Mouse (Mus musculus) forebrain, embryonic 14.5 days (tissue): ENCODE results near the gene Prm3. TPM values are rescaled to one million over a fixed set of nuclear protein-coding genes. Genes with fewer than 3 reads are reported as not detected.

Source experiments
- ATAC-seq: fragments of 200-750 bp; cut with Nextera tagmentation; 2 replicates; pipeline ENCODE4 v1.8.0; 2017; ENCODE audit warnings: mild to moderate bottlenecking, moderate library complexity
- DNase-seq: peaks from one replicate; pipeline ENCODE4 v3.0.0-alpha.2; 2015; ENCODE audit warnings: low spot score
- H3K27ac ChIP-seq: fragments of 300-500 bp; sonication (generic); 2 replicates; pipeline ENCODE4 v1.5.1; 2014; ENCODE audit warnings: low read depth, mild to moderate bottlenecking, control low read depth, low read length, moderate library complexity
- H3K27me3 ChIP-seq: fragments of 300-500 bp; sonication (generic); replicated peaks from 2 replicates; pipeline ENCODE4 v1.6.1; 2014; ENCODE audit warnings: low read length, control low read depth, mixed read lengths; ENCODE audit not compliant: control insufficient read depth, insufficient read depth
- H3K36me3 ChIP-seq: fragments of 300-500 bp; sonication (generic); 2 replicates; pipeline ENCODE4 v1.6.1; 2014; ENCODE audit warnings: low read length, control low read depth; ENCODE audit not compliant: control insufficient read depth, insufficient read depth
- H3K4me1 ChIP-seq: fragments of 300-500 bp; sonication (generic); 2 replicates; pipeline ENCODE4 v1.6.1; 2014; ENCODE audit warnings: antibody characterized with exemption, low read length, control low read depth; ENCODE audit not compliant: control insufficient read depth, insufficient read depth
- H3K4me2 ChIP-seq: fragments of 300-500 bp; sonication (generic); 2 replicates; pipeline ENCODE4 v1.6.1; 2014; ENCODE audit warnings: mild to moderate bottlenecking, control low read depth, low read length
- H3K4me3 ChIP-seq: fragments of 300-500 bp; sonication (generic); 2 replicates; pipeline ENCODE4 v1.5.1; 2014; ENCODE audit warnings: low read depth, low read length, control low read depth
- H3K9ac ChIP-seq: fragments of 300-500 bp; sonication (generic); 2 replicates; pipeline ENCODE4 v1.6.1; 2014; ENCODE audit warnings: mild to moderate bottlenecking, low read length, control low read depth, moderate library complexity
- H3K9me3 ChIP-seq: fragments of 300-500 bp; sonication (generic); replicated peaks from 2 replicates; pipeline ENCODE4 v1.6.1; 2016; ENCODE audit warnings: low read length, control low read depth, mixed read lengths; ENCODE audit not compliant: control insufficient read depth
- WGBS: fragments of 180-500 bp; shearing (Covaris S2); extraction: QIAGEN DNeasy Blood & Tissue Kit; methylation state at CpG from one replicate; pipeline ENCODE4 v1.1.7; 2014; 5-methylcytosine and 5-hydroxymethylcytosine counted together
- polyA plus RNA-seq: library from polyadenylated mRNA; unstranded; fragments of >200 nt; fragmentation: Nextera tagmentation; extraction: Ambion mirVana; gene quantifications from 2 replicates; pipeline ENCODE4 v1.2.1, GENCODE M21; 2014

The Prm3 gene
- polyA plus RNA-seq, 1 experiment from 2014 or later, result not detected

DNA sequence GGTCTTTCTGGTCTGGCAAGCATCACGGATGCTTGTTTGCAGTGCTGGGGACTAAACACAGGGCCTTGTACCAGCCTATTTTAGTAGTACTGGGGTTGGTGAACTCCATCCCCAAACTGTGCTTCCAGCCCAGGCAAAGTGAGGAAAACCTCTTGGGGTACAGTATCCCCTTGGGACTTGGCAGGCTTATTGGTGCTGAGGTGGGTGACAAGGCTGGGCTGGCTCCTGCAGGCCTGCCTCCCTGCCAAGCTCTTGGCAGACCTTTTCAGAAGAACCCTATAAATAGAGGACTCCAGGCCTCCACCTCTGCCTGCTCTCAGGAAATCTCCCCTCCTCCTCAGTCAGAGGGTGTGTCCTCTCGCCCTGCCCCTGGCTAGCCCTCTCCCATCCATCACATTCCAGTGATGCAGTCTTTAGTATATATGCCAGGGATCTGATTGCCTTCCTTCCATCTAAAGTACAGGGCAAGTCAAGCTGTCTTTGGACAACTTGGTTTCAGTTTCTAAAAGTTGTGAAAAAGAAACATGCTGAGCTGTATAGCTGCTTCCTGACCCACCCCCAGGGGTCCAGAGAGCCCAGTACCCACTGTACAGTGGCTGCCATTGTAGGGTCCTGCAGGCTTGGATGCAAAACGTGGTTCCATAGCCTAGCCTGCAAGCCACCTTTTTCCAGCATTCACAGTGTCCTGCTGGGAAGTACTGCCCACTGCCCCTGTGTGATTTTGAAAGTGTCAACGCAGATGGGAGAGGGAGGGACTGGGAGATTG, 3.7 kb downstream of the Prm3 start:
- no peak for ATAC-seq
- Histone ChIP-seq H3K4me3 (no peak overlapping the region), H3K4me1 (0 out of 2 replicates have a peak, but pooled peaks cover 3% of the 10 kb centered on the region), H3K27me3 (0 out of 2 replicates have a peak, but pooled peaks cover 9% of the 10 kb centered on the region), H3K36me3 (no peaks in the 10 kb centered on the region), H3K9ac (no peak overlapping the region), H3K4me2 (0 out of 2 replicates have a peak overlapping the region, but pooled peaks have one; percentile 97), H3K27ac (no peak overlapping the region), H3K9me3 (no peaks in the 10 kb centered on the region)
- no peak for DNase-seq
- 64% methylated on average over 4 of the region's 4 CpGs for WGBS

DNA sequence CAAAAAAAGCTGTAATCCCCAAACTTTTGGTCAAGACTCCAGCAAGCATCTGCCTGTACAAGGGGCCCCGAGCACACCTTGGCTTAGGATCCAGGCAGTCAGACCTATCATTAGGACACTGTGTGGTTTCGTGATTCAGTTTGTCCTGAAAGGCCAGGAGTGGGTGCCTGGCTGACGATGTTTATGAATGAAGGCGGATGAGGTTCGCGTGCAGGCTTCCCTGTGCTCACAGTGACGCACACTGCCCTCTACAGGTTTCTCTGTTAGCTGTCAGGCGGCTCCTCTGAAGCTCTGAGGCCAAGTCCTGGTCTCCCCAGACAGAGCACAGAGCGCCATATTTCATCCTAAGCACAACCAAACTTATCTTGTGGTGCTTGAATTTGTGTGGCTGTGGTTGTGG, 4.4 kb downstream of the Prm3 start:
- peak overlapping the region; percentile 97 for H3K4me2 ChIP-seq
- H3K9ac ChIP-seq, result peak overlapping the region; percentile 67
- H3K4me1 ChIP-seq, result 0 out of 2 replicates have a peak, but pooled peaks cover 3% of the 10 kb centered on the region
- H3K9me3 ChIP-seq, result no peaks in the 10 kb centered on the region
- peak; percentile 51 for ATAC-seq
- no peaks in the 10 kb centered on the region for H3K36me3 ChIP-seq
- 3% methylated on average over 9 of the region's 9 CpGs for WGBS
- peak overlapping the region; percentile 50 for H3K4me3 ChIP-seq
- 0 out of 2 replicates have a peak, but pooled peaks cover 9% of the 10 kb centered on the region for H3K27me3 ChIP-seq
- peak; percentile 95 for DNase-seq
- H3K27ac ChIP-seq, result peak overlapping the region; percentile 70; the same call in 1 of the 2 replicates

DNA sequence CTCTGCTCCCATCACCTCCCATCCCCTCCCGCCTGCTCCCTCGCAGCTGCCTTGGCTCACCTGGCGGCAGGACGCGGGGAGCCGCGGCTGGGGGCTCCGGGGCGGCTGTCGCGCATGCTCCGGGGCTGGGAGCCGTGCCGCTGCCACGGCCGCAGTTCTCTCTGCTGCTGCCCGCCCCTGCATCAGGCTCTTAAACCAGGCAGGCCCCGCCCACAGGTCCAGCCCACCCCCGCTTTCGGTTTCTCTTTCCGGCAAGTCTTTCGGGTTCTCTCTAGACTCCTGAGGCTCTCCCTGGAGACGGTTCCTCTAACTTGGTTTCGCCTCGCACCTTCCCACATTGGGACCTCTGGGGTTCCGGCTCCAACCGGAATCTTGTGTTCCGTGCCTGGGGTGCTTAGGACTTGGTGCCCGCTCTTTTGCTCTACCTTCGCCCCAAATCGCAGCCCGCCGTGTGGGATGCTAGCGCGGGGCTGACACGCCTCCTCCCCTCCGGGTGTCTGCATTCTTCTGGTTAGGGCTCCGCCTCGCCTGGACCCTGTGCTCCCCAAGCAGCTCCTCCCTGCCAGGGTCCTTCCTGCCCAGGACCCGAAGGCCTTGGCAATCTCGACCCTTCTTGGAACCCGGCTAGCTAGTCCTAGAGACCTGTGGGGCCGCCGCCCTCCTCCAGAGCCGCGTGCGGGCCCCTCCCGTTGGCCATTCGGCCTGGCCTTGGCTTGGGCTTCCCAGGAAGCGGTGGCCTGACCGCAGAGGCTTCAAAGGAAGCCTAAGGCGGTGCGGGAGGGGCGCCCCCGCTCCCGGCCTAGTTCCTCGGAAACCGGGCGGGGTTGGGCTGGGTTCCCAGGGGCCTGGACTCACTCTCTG, 5.1 kb downstream of the Prm3 start, which contains the start of gene Socs1:
Socs1 (minus strand) TSS at position 166 of the 861 bp plus-strand sequence.
- peak within 1 kb of the TSS; percentile 50 for H3K4me3 ChIP-seq
- ATAC-seq (peak; percentile 88), DNase-seq (peak; percentile 91)
- H3K27ac ChIP-seq, result peak within 1 kb of the TSS; percentile 70
- H3K4me1 ChIP-seq, result 0 out of 2 replicates have a peak, but pooled peaks cover 3% of the 10 kb centered on the region
- no peaks in the 10 kb centered on the region for H3K9me3 ChIP-seq
- 0% methylated on average over 43 of the region's 59 CpGs for WGBS
- H3K27me3 ChIP-seq, result 0 out of 2 replicates have a peak, but pooled peaks cover 9% of the 10 kb centered on the region
- peak within 1 kb of the TSS; percentile 97 for H3K4me2 ChIP-seq
- no peaks in the 10 kb centered on the region for H3K36me3 ChIP-seq
- H3K9ac ChIP-seq, result peak within 1 kb of the TSS; percentile 67

DNA sequence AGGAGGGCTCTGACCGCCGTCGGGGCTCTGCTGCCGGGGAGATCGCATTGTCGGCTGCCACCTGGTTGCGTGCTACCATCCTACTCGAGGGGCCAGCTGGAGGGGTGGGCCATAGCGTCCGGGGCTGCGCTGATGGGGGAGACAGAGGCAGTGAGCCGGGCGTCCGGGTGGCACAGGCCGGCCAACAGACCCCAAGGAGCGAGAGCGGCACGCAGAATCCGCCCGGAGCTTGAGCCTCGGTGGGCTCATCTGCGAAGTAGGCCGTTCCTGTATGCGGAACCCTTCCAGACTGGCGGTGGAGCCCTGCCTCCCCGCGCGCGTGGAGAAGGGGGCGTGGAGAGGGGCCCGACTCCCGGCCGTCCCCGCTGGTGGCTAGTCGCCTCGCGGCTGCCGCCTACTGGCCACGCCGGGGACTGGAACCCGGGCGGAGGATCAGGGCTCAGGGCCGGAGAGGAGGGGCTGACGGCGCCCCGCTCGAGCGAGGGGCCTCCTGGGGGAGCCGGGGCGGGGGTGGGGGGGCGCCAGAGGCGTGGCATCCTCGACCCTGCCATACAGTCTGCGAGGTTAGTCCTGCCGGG, 5.8 kb downstream of the Prm3 start:
- peak; percentile 85 for DNase-seq
- 0 out of 2 replicates have a peak, but pooled peaks cover 3% of the 10 kb centered on the region for H3K4me1 ChIP-seq
- 1% methylated on average over 51 of the region's 55 CpGs for WGBS
- 0 out of 2 replicates have a peak, but pooled peaks cover 9% of the 10 kb centered on the region for H3K27me3 ChIP-seq
- peak overlapping the region; percentile 67 for H3K9ac ChIP-seq
- peak overlapping the region; percentile 70 for H3K27ac ChIP-seq
- peak overlapping the region; percentile 50 for H3K4me3 ChIP-seq
- peak; percentile 76 for ATAC-seq
- H3K36me3 ChIP-seq, result no peaks in the 10 kb centered on the region
- peak overlapping the region; percentile 97 for H3K4me2 ChIP-seq
- no peaks in the 10 kb centered on the region for H3K9me3 ChIP-seq

DNA sequence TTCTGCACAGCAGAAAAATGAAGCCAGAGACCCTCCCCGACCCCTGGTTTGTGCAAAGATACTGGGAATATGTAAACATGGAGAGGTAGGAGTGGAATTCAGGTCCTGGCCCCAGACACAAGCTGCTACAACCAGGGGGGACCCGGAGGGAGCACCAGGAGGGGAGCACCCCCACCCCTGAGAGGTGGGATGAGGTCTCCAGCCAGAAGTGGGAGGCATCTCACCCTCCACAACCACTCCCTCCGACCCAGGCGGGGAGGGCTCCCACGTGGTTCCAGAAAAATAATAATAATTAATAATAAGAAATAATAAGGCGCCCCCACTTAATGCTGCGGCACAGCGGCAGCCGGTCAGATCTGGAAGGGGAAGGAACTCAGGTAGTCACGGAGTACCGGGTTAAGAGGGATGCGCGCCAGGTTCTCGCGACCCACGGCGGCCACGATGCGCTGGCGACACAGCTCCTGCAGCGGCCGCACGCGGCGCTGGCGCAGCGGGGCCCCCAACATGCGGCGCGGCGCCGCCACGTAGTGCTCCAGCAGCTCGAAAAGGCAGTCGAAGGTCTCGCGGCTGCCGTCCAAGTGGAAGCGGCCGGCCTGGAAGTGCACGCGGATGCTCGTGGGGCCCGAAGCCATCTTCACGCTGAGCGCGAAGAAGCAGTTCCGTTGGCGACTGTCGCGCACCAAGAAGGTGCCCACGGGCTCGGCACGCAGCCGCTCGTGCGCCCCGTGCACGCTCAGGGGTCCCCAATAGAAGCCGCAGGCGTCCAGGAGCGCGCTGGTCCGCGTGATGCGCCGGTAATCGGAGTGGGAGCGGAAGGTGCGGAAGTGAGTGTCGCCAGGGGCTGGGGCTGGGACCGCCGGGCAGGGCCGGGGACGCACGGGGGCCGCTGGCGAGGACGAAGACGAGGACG, 6.6 kb downstream of the Prm3 start:
- Histone ChIP-seq H3K9ac (peak overlapping the region; percentile 67), H3K4me2 (peak overlapping the region; percentile 97), H3K27me3 (0 out of 2 replicates have a peak, but pooled peaks cover 9% of the 10 kb centered on the region), H3K27ac (no peak overlapping the region), H3K9me3 (no peaks in the 10 kb centered on the region), H3K4me1 (0 out of 2 replicates have a peak, but pooled peaks cover 3% of the 10 kb centered on the region), H3K36me3 (no peaks in the 10 kb centered on the region), H3K4me3 (peak overlapping the region; percentile 50)
- peak; percentile 12 for ATAC-seq
- WGBS, result 4% methylated on average over 81 of the region's 81 CpGs
- DNase-seq, result peak; percentile 36

DNA sequence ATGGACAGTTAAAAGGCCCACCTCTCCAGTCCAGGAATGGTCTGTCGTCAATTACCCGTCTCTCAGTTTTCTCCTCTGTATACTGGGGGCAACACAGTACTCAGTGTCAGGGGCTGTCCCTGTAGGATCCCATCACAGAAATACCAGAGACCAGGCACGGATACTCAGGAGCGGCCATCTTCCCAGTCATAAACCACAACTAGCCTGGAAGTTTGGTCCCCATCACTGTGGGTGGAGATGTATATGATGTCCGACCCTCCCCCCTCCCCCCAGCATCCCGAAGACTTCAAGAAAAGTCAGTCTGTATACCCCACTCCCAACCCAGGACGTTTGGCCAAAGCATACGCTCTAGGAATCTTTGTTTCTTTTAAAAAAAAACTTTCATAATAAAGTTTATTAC, 7.3 kb downstream of the Prm3 start:
- no peak overlapping the region for H3K4me3 ChIP-seq

DNA sequence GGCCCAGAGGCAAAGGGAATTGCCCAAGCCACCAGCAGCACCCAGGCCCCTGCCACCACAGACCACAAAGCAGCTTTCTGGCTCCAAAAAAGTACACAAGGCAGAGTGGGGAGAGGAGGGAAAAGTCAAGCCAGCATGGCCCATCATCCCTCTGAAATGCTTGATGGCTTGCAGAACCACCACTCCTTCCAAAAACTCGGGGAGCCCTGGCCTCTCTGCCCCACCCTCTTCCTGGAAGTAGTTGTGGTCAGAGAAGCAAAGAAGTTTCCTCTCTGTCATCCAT, 7.6 kb downstream of the Prm3 start:
- Histone ChIP-seq H3K9ac (no peak overlapping the region), H3K27ac (no peak overlapping the region), H3K4me1 (0 out of 2 replicates have a peak, but pooled peaks cover 3% of the 10 kb centered on the region), H3K4me2 (no peak overlapping the region), H3K9me3 (no peaks in the 10 kb centered on the region), H3K27me3 (0 out of 2 replicates have a peak, but pooled peaks cover 9% of the 10 kb centered on the region), H3K36me3 (no peaks in the 10 kb centered on the region), H3K4me3 (no peak overlapping the region)
- 47% methylated on average over 1 of the region's 1 CpGs for WGBS
- no peak for DNase-seq
- ATAC-seq, result no peak

More for the DNA sequence above, 7.3 kb downstream of the Prm3 start:
- H3K4me2 ChIP-seq, result no peak overlapping the region
- H3K27me3 ChIP-seq, result 0 out of 2 replicates have a peak, but pooled peaks cover 9% of the 10 kb centered on the region
- H3K36me3 ChIP-seq, result no peaks in the 10 kb centered on the region
- H3K9ac ChIP-seq, result no peak overlapping the region
- H3K27ac ChIP-seq, result no peak overlapping the region
- WGBS, result 71% methylated on average over 8 of the region's 8 CpGs
- H3K9me3 ChIP-seq, result no peaks in the 10 kb centered on the region
- 0 out of 2 replicates have a peak, but pooled peaks cover 3% of the 10 kb centered on the region for H3K4me1 ChIP-seq
- ATAC-seq (no peak), DNase-seq (no peak)
